Mouse (Mus musculus) left cerebral cortex, postnatal 10 days (tissue): ENCODE results near the gene Lsm7. TPM values are rescaled to one million over a fixed set of nuclear protein-coding genes. Genes with fewer than 3 reads are reported as not detected.
"Not testable (repeated sequence)": the region's sequence is repeated elsewhere in the genome, so short reads cannot be mapped to it uniquely, and the experiment has no call there.

Source experiments
- DNase-seq, 2 experiments: peaks; one replicate each; pipeline ENCODE4 v3.0.0; 2021 to 2022; ENCODE audit warnings: low spot score in 2 of 2, mixed read lengths in 1 of 2; ENCODE audit errors: extremely low spot score in 1 of 2
- intact Hi-C: fragments of 180-260 bp; cut with DNase I; formaldehyde crosslinking; loops from one replicate; pipeline ENCODE4 v1.15.1; 2025
- total RNA-seq, 2 experiments: library from RNA; stranded (reverse); gene quantifications; 2 replicates each; pipeline ENCODE4 v1.2.3; 2021

Gene Lsm7
- total RNA-seq, 2 experiments from 2014 or later = 51.1 to 57.3 TPM

GRCm38 (mm10) chr10:80823847-80824643 is 31.0 kb downstream of the Lsm7 start:
- intact Hi-C loops = loop anchor here (2.0 kb wide), 1 partner anchor 57 kb away; no protein-coding TSS in a partner anchor
- no peak for DNase-seq

GRCm38 (mm10) chr10:80823316-80823715 is 31.7 kb downstream of the Lsm7 start:
- intact Hi-C loops = loop anchor here (2.0 kb wide), 1 partner anchor 57 kb away; no protein-coding TSS in a partner anchor
- DNase-seq = no peak

DNA sequence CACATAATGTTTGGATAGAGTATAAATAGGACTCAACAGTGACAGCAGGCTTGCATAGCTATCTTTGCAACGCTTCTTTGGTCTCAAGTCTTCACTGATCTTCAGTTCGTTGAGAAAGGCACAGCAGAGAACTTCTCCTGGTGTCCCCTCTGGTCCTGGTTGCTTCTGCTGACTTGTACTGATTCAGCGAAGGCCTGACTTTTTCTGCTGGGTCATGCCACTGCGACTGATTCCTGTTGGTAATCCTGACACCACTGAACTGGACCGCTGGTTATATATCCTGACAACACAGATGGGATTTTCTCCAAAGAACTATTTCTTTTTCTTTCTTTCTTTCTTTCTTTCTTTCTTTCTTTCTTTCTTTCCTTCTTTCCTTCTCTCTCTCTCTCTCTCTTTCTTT is 32.5 kb downstream of the Lsm7 start:
- intact Hi-C loops = loop anchor here (2.0 kb wide), 1 partner anchor 58 kb away; no protein-coding TSS in a partner anchor
- DNase-seq = no peak

GRCm38 (mm10) chr10:80821991-80822390 is 33.0 kb downstream of the Lsm7 start:
- intact Hi-C loops = loop anchor here (2.0 kb wide), 1 partner anchor 59 kb away; no protein-coding TSS in a partner anchor
- no peak for DNase-seq

GRCm38 (mm10) chr10:80819406-80819805 is 35.6 kb downstream of the Lsm7 start:
- no peak for DNase-seq
- intact Hi-C loops = loop anchor here (5.0 kb wide), 1 partner anchor 178 kb away; no protein-coding TSS in a partner anchor

DNA sequence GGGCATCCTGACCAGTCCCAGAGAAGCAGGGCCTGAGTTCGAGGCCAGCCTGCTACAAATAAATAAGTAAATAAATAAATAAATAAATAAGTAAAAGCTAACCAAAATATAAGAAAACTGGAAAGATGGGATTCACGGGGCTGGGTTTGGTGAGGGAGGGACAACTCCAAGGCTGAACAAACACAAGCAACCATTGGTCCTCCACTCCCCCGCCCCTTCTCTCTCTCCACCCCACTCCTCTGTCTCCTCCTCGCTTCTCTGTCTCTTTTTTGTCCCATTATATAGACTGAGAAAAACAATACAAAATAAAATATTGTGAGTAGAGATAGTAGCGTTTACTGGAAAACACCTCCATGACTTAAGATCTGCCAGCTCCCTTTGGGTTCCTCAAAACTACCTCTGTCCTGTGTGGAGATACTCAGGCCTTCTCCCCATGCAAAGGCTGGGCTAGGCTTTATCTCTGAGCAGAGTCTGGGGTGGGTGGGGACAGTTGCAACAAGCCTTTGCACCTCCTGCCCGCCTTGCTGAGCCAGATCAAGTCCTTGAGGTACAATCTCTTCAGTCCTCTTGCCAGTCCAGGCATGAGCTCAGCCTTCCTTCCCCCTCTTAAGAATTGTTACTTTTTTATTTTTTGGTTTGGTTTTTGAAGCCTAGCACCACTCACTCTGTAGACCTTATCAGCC is 36.3 kb downstream of the Lsm7 start:
- intact Hi-C loops = loop anchor here (5.0 kb wide), 1 partner anchor 179 kb away; no protein-coding TSS in a partner anchor
- no peak for DNase-seq

GRCm38 (mm10) chr10:80817955-80818354 is 37.1 kb downstream of the Lsm7 start:
- DNase-seq = not testable (repeated sequence)
- intact Hi-C loops = loop anchor here (5.0 kb wide), 1 partner anchor 179 kb away; no protein-coding TSS in a partner anchor

DNA sequence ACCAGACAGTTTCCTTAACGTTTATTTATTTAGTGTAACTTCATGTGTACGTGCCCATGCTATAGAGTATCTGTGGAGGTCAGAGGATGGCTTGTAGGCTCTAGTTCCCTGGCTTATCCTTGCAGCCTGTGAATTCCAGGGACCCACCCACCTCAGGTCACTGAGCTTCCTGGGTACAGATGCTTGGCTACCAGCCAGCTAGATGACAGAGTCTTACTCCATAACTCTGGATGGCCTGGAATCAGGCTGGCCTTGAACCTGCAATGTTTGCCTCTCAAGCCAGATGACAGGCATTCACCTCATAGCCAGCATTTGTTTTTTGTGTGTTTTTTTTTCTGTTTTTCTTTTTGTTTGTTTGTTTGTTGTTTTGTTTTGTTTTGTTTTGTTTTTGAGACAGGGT is 37.8 kb downstream of the Lsm7 start:
- DNase-seq = no peak
- intact Hi-C loops = loop anchor here (5.0 kb wide), 1 partner anchor 180 kb away; no protein-coding TSS in a partner anchor

DNA sequence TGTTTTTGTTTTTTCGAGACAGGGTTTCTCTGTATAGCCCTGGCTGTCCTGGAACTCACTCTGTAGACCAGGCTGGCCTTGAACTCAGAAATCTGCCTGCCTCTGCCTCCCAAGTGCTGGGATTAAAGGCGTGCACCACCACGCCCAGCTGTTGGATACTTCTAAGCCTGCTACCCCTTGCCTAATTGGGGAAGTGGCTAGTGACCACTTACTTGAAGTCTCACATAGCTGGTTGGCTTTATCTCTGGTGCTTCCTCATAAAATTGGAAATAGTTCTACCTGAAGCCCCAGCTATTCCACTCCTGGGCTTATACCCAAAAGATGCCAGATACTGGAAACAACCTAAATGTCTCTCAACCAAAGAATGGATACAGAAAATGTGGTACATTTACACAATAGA is 38.7 kb downstream of the Lsm7 start:
- intact Hi-C loops = loop anchor here (5.0 kb wide), 1 partner anchor 181 kb away; no protein-coding TSS in a partner anchor
- DNase-seq = not testable (repeated sequence)

- intact Hi-C loops = loop anchor here (5.0 kb wide), 1 partner anchor 183 kb away; no protein-coding TSS in a partner anchor
- DNase-seq = no peak
Observed at GRCm38 (mm10) chr10:80814800-80815199, 40.2 kb downstream of the Lsm7 start.

GRCm38 (mm10) chr10:80813366-80813765 is 41.6 kb downstream of the Lsm7 start, which contains the start of gene Jsrp1:
Gene Jsrp1 (minus strand): TSS chr10:80813498.
- intact Hi-C loops = no loop called here

GRCm38 (mm10) chr10:80812391-80813041 is 42.5 kb downstream of the Lsm7 start:
- intact Hi-C loops = no loop called here
- DNase-seq = no peak

More at GRCm38 (mm10) chr10:80813366-80813765, 41.6 kb downstream of the Lsm7 start, which contains the start of gene Jsrp1:
- DNase-seq = no peak

- intact Hi-C loops = no loop called here
Observed at GRCm38 (mm10) chr10:80810084-80810483, 44.9 kb downstream of the Lsm7 start.

GRCm38 (mm10) chr10:80808985-80809632 is 45.9 kb downstream of the Lsm7 start:
- intact Hi-C loops = loop anchor here (5.0 kb wide), 1 partner anchor 68 kb away; no protein-coding TSS in a partner anchor
- peak in 1 of 2 experiments; percentile 44 for DNase-seq

More at GRCm38 (mm10) chr10:80810084-80810483, 44.9 kb downstream of the Lsm7 start:
- DNase-seq = peak in 1 of 2 experiments; percentile 37

GRCm38 (mm10) chr10:80808099-80808984 is 46.7 kb downstream of the Lsm7 start:
- intact Hi-C loops = loop anchor here (5.0 kb wide), 1 partner anchor 69 kb away; no protein-coding TSS in a partner anchor
- DNase-seq = no peak

DNA sequence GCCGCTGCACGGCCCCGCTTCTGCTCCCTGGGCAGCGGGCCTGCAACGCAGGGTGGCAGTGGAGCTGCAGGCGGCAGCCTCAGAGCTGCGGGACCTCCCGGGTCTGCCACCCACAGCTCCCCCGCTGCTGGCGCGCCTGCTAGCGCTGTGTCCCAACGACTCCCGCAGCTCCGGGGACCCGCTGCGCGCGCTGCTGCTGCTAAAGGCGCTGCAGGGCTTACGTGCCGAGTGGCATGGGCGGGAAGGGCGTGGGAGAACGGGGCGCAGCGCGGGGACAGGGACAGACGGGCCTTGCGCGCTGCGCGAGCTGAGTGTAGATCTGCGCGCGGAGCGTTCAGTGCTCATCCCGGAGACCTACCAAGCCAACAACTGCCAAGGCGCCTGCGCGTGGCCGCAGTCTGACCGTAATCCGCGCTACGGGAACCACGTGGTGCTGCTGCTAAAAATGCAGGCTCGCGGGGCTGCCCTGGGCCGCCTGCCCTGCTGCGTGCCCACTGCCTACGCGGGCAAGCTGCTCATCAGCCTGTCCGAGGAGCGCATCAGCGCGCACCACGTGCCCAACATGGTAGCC is 47.9 kb downstream of the Lsm7 start:
- intact Hi-C loops = loop anchor here (5.0 kb wide), 1 partner anchor 70 kb away; no protein-coding TSS in a partner anchor
- peak; percentile 83 to 87 for DNase-seq
